Mouse (Mus musculus): Measurements from ENCODE around the gene Wdr12. TPM values are rescaled to one million over a fixed set of nuclear protein-coding genes. Genes with fewer than 3 reads are reported as not detected.

Gene Wdr12
- total RNA-seq, 2 experiments from 2014 or later = 17.2 to 19.1 TPM

Other genes with a start within 250 kb of the Wdr12 start
- gene Fam117b, start 185.6 kb downstream of the Wdr12 start, total RNA-seq (2021) = 10 to 100 TPM; 37.0 to 48.0 TPM
- 1 to 10 TPM; 1.9 to 2.0 TPM for gene Ica1l, start 55.5 kb downstream of the Wdr12 start, total RNA-seq (2021)
- 1 to 10 TPM; 7.2 to 9.2 TPM for gene Carf, start 398 bp downstream of the Wdr12 start, total RNA-seq (2021)
- 10 to 100 TPM; 47.7 to 53.6 TPM for gene Nbeal1, start 82.0 kb upstream of the Wdr12 start, total RNA-seq (2021)
- gene Cyp20a1, start 244.7 kb upstream of the Wdr12 start, total RNA-seq (2021) = 10 to 100 TPM; 27.0 to 36.7 TPM